Mouse (Mus musculus) testis, adult 2 months (tissue): ENCODE results near the gene Mospd3. TPM values are rescaled to one million over a fixed set of nuclear protein-coding genes. Genes with fewer than 3 reads are reported as not detected.

ENCODE experiments used
- H3K27ac ChIP-seq: fragments of 200-500 bp; 2 replicates; pipeline ENCODE4 v1.5.1; 2012; ENCODE audit warnings: low read depth, low read length; ENCODE audit not compliant: control insufficient read depth, insufficient read depth
- H3K27me3 ChIP-seq: fragments of 200-500 bp; 2 replicates; pipeline ENCODE4 v1.6.1; 2012; ENCODE audit warnings: mild to moderate bottlenecking, low read length, moderate library complexity; ENCODE audit not compliant: control insufficient read depth, insufficient read depth
- H3K36me3 ChIP-seq: fragments of 200-500 bp; 2 replicates; pipeline ENCODE4 v1.6.1; 2012; ENCODE audit warnings: mild to moderate bottlenecking, low read length; ENCODE audit not compliant: control insufficient read depth, insufficient read depth
- H3K4me1 ChIP-seq: fragments of 200-500 bp; 2 replicates; pipeline ENCODE4 v1.6.1; 2012; ENCODE audit warnings: low read length; ENCODE audit not compliant: control insufficient read depth, insufficient read depth
- H3K4me3 ChIP-seq: fragments of 200-500 bp; 2 replicates; pipeline ENCODE4 v1.5.1; 2012; ENCODE audit warnings: low read depth, mild to moderate bottlenecking, low read length, moderate library complexity, mixed read lengths; ENCODE audit not compliant: control insufficient read depth
- CTCF ChIP-seq: fragments of 200-500 bp; IDR thresholded peaks from 2 replicates; pipeline ENCODE4 v1.5.1; 2012; ENCODE audit warnings: low read depth, mild to moderate bottlenecking, inconsistent platforms, low read length, moderate library complexity; ENCODE audit not compliant: control insufficient read depth, insufficient read depth, insufficient replicate concordance
- POLR2A ChIP-seq: fragments of 200-500 bp; IDR thresholded peaks from 2 replicates; pipeline ENCODE4 v1.6.1; 2012; ENCODE audit warnings: low read depth, mild to moderate bottlenecking, inconsistent platforms, low read length, moderate library complexity; ENCODE audit not compliant: control insufficient read depth
- polyA plus RNA-seq: library from polyadenylated mRNA; depleted of rRNA; stranded (reverse); fragments of >200 nt; gene quantifications from 2 replicates; pipeline ENCODE4 v1.2.3, GENCODE M21; 2012

Mospd3 gene
- polyA plus RNA-seq, 1 experiment: 45.2 TPM

- Histone ChIP-seq H3K36me3 (no peaks in the 10 kb centered on the region), H3K4me1 (peaks cover 26% of the 10 kb centered on the region), H3K27ac (no peak overlapping the region), H3K27me3 (no peaks in the 10 kb centered on the region), H3K4me3 (peak overlapping the region; percentile 50)
- TF ChIP-seq CTCF: no peak
- TF ChIP-seq POLR2A: no peak
Measured at GRCm38 (mm10) chr5:137608654-137609190, 7.9 kb upstream of the Mospd3 start.

GRCm38 (mm10) chr5:137607860-137608653 lies 7.2 kb upstream of the Mospd3 start:
- H3K27me3 ChIP-seq: no peaks in the 10 kb centered on the region
- TF ChIP-seq POLR2A (no peak), CTCF (no peak)
- no peaks in the 10 kb centered on the region for H3K36me3 ChIP-seq
- peaks cover 26% of the 10 kb centered on the region for H3K4me1 ChIP-seq
- H3K27ac ChIP-seq: no peak overlapping the region
- peak overlapping the region; percentile 50 for H3K4me3 ChIP-seq

DNA sequence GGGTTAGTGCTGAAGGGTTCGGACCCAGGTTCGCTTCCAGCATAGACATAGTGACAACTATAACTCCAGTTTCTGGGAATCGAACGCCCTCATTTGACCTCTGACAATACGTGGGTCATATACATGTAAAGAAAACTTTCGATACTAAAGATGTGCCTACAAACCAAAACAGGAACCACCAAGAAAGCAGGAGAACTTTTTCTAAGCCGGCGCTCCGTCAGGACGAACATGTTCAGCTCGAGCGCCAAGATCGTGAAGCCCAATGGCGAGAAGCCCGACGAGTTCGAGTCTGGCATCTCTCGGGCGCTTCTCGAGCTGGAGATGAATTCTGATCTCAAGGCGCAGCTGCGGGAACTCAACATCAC lies 489 bp upstream of the Mospd3 start:
- no peak for TF ChIP-seq CTCF
- no peak for TF ChIP-seq POLR2A
- H3K27me3 ChIP-seq: no peaks in the 10 kb centered on the region
- peak overlapping the region; percentile 96 for H3K4me3 ChIP-seq
- peaks cover 15% of the 10 kb centered on the region for H3K4me1 ChIP-seq
- H3K27ac ChIP-seq: peak overlapping the region; percentile 99
- H3K36me3 ChIP-seq: no peaks in the 10 kb centered on the region

DNA sequence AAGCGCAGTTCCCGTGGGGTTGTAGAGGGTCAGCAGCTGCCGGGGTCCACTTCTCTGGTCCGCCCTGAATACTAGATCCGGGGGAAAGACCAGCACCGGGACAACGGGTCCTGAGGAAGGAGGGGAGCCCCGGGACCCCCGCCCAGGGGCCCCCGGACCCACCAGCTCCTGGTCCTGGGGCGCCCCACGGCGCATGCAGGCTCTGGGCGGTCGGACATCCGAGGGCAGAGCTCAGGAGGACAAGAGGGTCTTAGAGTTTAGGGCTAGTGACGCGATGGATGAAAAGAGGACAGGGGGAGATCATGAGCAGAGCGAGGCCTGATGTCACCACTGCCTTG lies 608 bp downstream of the Mospd3 start:
- no peaks in the 10 kb centered on the region for H3K36me3 ChIP-seq
- peaks cover 15% of the 10 kb centered on the region for H3K4me1 ChIP-seq
- TF ChIP-seq POLR2A: no peak
- no peak for TF ChIP-seq CTCF
- H3K27ac ChIP-seq: peak overlapping the region; percentile 99; the same call in 1 of the 2 replicates
- no peaks in the 10 kb centered on the region for H3K27me3 ChIP-seq
- peak overlapping the region; percentile 96 for H3K4me3 ChIP-seq

DNA sequence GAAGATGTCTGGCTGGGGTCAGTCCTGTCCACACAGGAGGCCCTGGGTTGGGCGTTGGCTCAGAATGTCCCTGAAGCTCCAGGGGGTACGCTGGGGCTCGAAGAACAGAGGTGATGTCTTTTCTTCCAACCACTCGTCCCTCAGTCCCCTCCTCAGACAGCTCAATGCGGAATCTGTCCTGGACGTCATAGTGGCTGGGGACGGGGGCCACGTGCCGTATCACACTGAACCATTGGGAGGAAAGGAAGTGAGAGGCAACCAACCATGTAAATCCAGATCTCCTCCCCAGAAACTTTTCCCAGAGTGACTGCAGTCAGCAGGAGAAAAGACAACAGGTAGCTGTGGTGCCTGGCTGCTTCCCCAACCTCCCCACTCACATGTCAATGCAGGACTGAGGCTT lies 1.3 kb downstream of the Mospd3 start:
- H3K4me1 ChIP-seq: peaks cover 15% of the 10 kb centered on the region
- peak overlapping the region; percentile 96; the same call in 1 of the 2 replicates for H3K4me3 ChIP-seq
- TF ChIP-seq CTCF (no peak), POLR2A (no peak)
- no peaks in the 10 kb centered on the region for H3K36me3 ChIP-seq
- no peaks in the 10 kb centered on the region for H3K27me3 ChIP-seq
- H3K27ac ChIP-seq: no peak overlapping the region

GRCm38 (mm10) chr5:137598100-137598826 lies 2.6 kb downstream of the Mospd3 start:
- H3K4me3 ChIP-seq: no peak overlapping the region
- H3K36me3 ChIP-seq: no peaks in the 10 kb centered on the region
- H3K4me1 ChIP-seq: peaks cover 15% of the 10 kb centered on the region
- H3K27me3 ChIP-seq: no peaks in the 10 kb centered on the region
- TF ChIP-seq POLR2A (no peak), CTCF (no peak)
- no peak overlapping the region for H3K27ac ChIP-seq

DNA sequence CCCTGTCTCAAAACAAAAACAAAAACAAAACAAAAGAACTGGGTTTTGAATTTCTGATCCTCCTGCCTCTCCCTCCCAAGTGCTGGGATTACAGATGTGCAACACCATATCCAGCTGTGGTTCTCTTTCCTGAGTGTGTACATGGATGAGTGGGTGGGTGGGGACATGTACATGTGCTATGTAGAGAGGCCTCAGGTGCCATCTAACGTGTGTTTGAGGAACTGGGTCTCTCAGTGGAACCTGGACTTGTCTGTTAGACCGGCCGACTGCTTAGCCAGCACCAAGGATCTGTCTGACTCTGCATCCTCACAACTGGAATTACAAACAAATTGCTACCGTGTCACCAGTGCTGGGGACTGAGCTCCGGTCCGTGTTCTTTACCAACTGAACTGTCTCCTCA lies 3.2 kb downstream of the Mospd3 start:
- Histone ChIP-seq H3K27ac (no peak overlapping the region), H3K36me3 (no peaks in the 10 kb centered on the region), H3K27me3 (no peaks in the 10 kb centered on the region), H3K4me3 (no peak overlapping the region), H3K4me1 (peaks cover 15% of the 10 kb centered on the region)
- no peak for TF ChIP-seq POLR2A
- no peak for TF ChIP-seq CTCF
